Mouse (Mus musculus) testis, postnatal 10 days (tissue): ENCODE results near the gene Prpf38b.
A peak's percentile ranks its signal among the peaks of the same experiment; 100 is the strongest.

Experiments
- DNase-seq: peaks from one replicate; pipeline ENCODE4 v3.0.0; 2021; ENCODE audit warnings: low spot score

Prpf38b gene

GRCm38 (mm10) chr3:108911548-108912413 lies at the start of gene Prpf38b:
TSS of gene Prpf38b (minus strand) at chr3:108911727.
- peak; percentile 93 for DNase-seq

GRCm38 (mm10) chr3:108961226-108961625 lies 49.7 kb upstream of the Prpf38b start:
- peak; percentile 34 for DNase-seq

GRCm38 (mm10) chr3:108959680-108960295 lies 48.3 kb upstream of the Prpf38b start:
- peak; percentile 36 for DNase-seq

GRCm38 (mm10) chr3:108957976-108958375 lies 46.4 kb upstream of the Prpf38b start:
- peak; percentile 32 for DNase-seq

GRCm38 (mm10) chr3:108940996-108941395 lies 29.5 kb upstream of the Prpf38b start:
- DNase-seq = peak; percentile 9

- DNase-seq = peak; percentile 53
Measured at GRCm38 (mm10) chr3:108940001-108940633, 28.6 kb upstream of the Prpf38b start, which contains the start of gene Gm9857. TSS of gene Gm9857 (minus strand) at chr3:108940445.

GRCm38 (mm10) chr3:108939573-108939972 lies 28.0 kb upstream of the Prpf38b start, which contains the start of gene Henmt1:
TSS of gene Henmt1 (plus strand) at chr3:108939873.
- peak; percentile 16 for DNase-seq

GRCm38 (mm10) chr3:108938691-108939090 lies 27.2 kb upstream of the Prpf38b start:
- DNase-seq = peak; percentile 25

GRCm38 (mm10) chr3:108933557-108933956 lies 22.0 kb upstream of the Prpf38b start:
- peak; percentile 28 for DNase-seq

- no peak for DNase-seq
Measured at GRCm38 (mm10) chr3:108926308-108926707, 14.8 kb upstream of the Prpf38b start.

GRCm38 (mm10) chr3:108925677-108926076 lies 14.2 kb upstream of the Prpf38b start:
- no peak for DNase-seq

GRCm38 (mm10) chr3:108921822-108922221 lies 10.3 kb upstream of the Prpf38b start:
- peak; percentile 27 for DNase-seq

GRCm38 (mm10) chr3:108920442-108921070 lies 9.0 kb upstream of the Prpf38b start:
- peak; percentile 8 for DNase-seq

GRCm38 (mm10) chr3:108918852-108919251 lies 7.3 kb upstream of the Prpf38b start:
- DNase-seq = no peak

GRCm38 (mm10) chr3:108917986-108918385 lies 6.5 kb upstream of the Prpf38b start:
- DNase-seq = no peak

- no peak for DNase-seq
Measured at GRCm38 (mm10) chr3:108916857-108917256, 5.3 kb upstream of the Prpf38b start.

- DNase-seq = no peak
Measured at GRCm38 (mm10) chr3:108915999-108916398, 4.5 kb upstream of the Prpf38b start.

GRCm38 (mm10) chr3:108911081-108911547 lies 413 bp downstream of the Prpf38b start:
- peak; percentile 70 for DNase-seq

GRCm38 (mm10) chr3:108910303-108911080 lies 1.0 kb downstream of the Prpf38b start:
- DNase-seq = no peak

- DNase-seq = no peak
Measured at GRCm38 (mm10) chr3:108902934-108903333, 8.6 kb downstream of the Prpf38b start.

GRCm38 (mm10) chr3:108902038-108902437 lies 9.5 kb downstream of the Prpf38b start:
- no peak for DNase-seq
